Mouse (Mus musculus): ENCODE measurements around the gene Bcat1. TPM values are rescaled to one million over a fixed set of nuclear protein-coding genes. Genes with fewer than 3 reads are reported as not detected.

Bcat1 gene
- polyA plus RNA-seq, 1 experiment from 2014 or later: 135 TPM

- Histone ChIP-seq H3K4me1 (peaks cover 34% of the 10 kb centered on the region), H3K27ac (peak overlapping the region; percentile 51; the same call in 1 of the 2 replicates), H3K27me3 (ENCODE audit: poor library complexity, severe bottlenecking) (no peaks in the 10 kb centered on the region), H3K4me3 (no peak overlapping the region), H3K9me3 (no peaks in the 10 kb centered on the region), H3K36me3 (replicated peaks) (peaks cover 57% of the 10 kb centered on the region)
- 56% methylated on average over 7 of the region's 7 CpGs for WGBS
- DNase-seq (ENCODE audit: extremely low spot score, low spot score): no peak
These were observed 35.3 kb downstream of the Bcat1 start for GRCm38 (mm10) chr6:145040732-145041131.

GRCm38 (mm10) chr6:145037626-145038025 is 38.4 kb downstream of the Bcat1 start:
- WGBS: 78% methylated on average over 1 of the region's 1 CpGs
- Histone ChIP-seq H3K27me3 (ENCODE audit: poor library complexity, severe bottlenecking) (no peaks in the 10 kb centered on the region), H3K27ac (no peak overlapping the region), H3K4me3 (no peak overlapping the region), H3K36me3 (replicated peaks) (peaks cover 70% of the 10 kb centered on the region), H3K4me1 (peaks cover 20% of the 10 kb centered on the region), H3K9me3 (no peaks in the 10 kb centered on the region)
- no peak for DNase-seq (ENCODE audit: extremely low spot score, low spot score)

GRCm38 (mm10) chr6:145035412-145035811 is 40.6 kb downstream of the Bcat1 start:
- Histone ChIP-seq H3K4me3 (no peak overlapping the region), H3K36me3 (replicated peaks) (peaks cover 87% of the 10 kb centered on the region), H3K27ac (no peak overlapping the region), H3K9me3 (no peaks in the 10 kb centered on the region), H3K4me1 (peaks cover under 1% of the 10 kb centered on the region; the same call in 1 of the 2 replicates), H3K27me3 (ENCODE audit: poor library complexity, severe bottlenecking) (no peaks in the 10 kb centered on the region)
- WGBS: 91% methylated on average over 9 of the region's 9 CpGs
- no peak for DNase-seq (ENCODE audit: extremely low spot score, low spot score)

- H3K4me1 ChIP-seq: no peaks in the 10 kb centered on the region
- H3K4me3 ChIP-seq: no peak overlapping the region
- WGBS: 90% methylated on average over 9 of the region's 9 CpGs
- H3K27me3 ChIP-seq (ENCODE audit: poor library complexity, severe bottlenecking): no peaks in the 10 kb centered on the region
- no peak for DNase-seq (ENCODE audit: extremely low spot score, low spot score)
- no peaks in the 10 kb centered on the region for H3K9me3 ChIP-seq
- H3K27ac ChIP-seq: no peak overlapping the region
- peaks cover 83% of the 10 kb centered on the region for H3K36me3 ChIP-seq (replicated peaks)
These were observed 45.4 kb downstream of the Bcat1 start for GRCm38 (mm10) chr6:145030587-145030986.

GRCm38 (mm10) chr6:145023990-145024389 is 52.0 kb downstream of the Bcat1 start:
- no peak overlapping the region for H3K27ac ChIP-seq

GRCm38 (mm10) chr6:145022966-145023725 is 52.8 kb downstream of the Bcat1 start:
- Histone ChIP-seq H3K9me3 (peaks cover 7% of the 10 kb centered on the region; the same call in 1 of the 2 replicates), H3K36me3 (replicated peaks) (peaks cover 86% of the 10 kb centered on the region), H3K4me1 (peaks cover 16% of the 10 kb centered on the region), H3K27ac (no peak overlapping the region), H3K27me3 (ENCODE audit: poor library complexity, severe bottlenecking) (no peaks in the 10 kb centered on the region), H3K4me3 (no peak overlapping the region)
- DNase-seq (ENCODE audit: extremely low spot score, low spot score): peak; percentile 42
- 80% methylated on average over 14 of the region's 14 CpGs for WGBS

More at GRCm38 (mm10) chr6:145023990-145024389, 52.0 kb downstream of the Bcat1 start:
- Histone ChIP-seq H3K9me3 (peaks cover 7% of the 10 kb centered on the region; the same call in 1 of the 2 replicates), H3K27me3 (ENCODE audit: poor library complexity, severe bottlenecking) (no peaks in the 10 kb centered on the region), H3K36me3 (replicated peaks) (peaks cover 86% of the 10 kb centered on the region), H3K4me3 (no peak overlapping the region), H3K4me1 (peaks cover 16% of the 10 kb centered on the region)
- no peak for DNase-seq (ENCODE audit: extremely low spot score, low spot score)
- 42% methylated on average over 8 of the region's 8 CpGs for WGBS

- Histone ChIP-seq H3K4me3 (no peak overlapping the region), H3K27me3 (ENCODE audit: poor library complexity, severe bottlenecking) (no peaks in the 10 kb centered on the region), H3K9me3 (peaks cover 7% of the 10 kb centered on the region; the same call in 1 of the 2 replicates), H3K27ac (no peak overlapping the region), H3K4me1 (peaks cover 16% of the 10 kb centered on the region), H3K36me3 (replicated peaks) (peaks cover 92% of the 10 kb centered on the region)
- no peak for DNase-seq (ENCODE audit: extremely low spot score, low spot score)
- WGBS: 84% methylated on average over 5 of the region's 5 CpGs
These were observed 53.6 kb downstream of the Bcat1 start for GRCm38 (mm10) chr6:145022349-145022748.

GRCm38 (mm10) chr6:145020553-145020952 is 55.4 kb downstream of the Bcat1 start:
- Histone ChIP-seq H3K4me3 (no peak overlapping the region), H3K9me3 (peaks cover 8% of the 10 kb centered on the region; the same call in 1 of the 2 replicates), H3K36me3 (replicated peaks) (peaks cover 98% of the 10 kb centered on the region), H3K27ac (no peak overlapping the region), H3K27me3 (ENCODE audit: poor library complexity, severe bottlenecking) (no peaks in the 10 kb centered on the region), H3K4me1 (peaks cover 16% of the 10 kb centered on the region)
- 86% methylated on average over 4 of the region's 4 CpGs for WGBS
- DNase-seq (ENCODE audit: extremely low spot score, low spot score): no peak

GRCm38 (mm10) chr6:145018295-145018694 is 57.7 kb downstream of the Bcat1 start:
- Histone ChIP-seq H3K36me3 (replicated peaks) (peaks cover 98% of the 10 kb centered on the region), H3K27ac (no peak overlapping the region), H3K9me3 (peaks cover 13% of the 10 kb centered on the region; the same call in 1 of the 2 replicates), H3K4me1 (no peaks in the 10 kb centered on the region), H3K4me3 (no peak overlapping the region), H3K27me3 (ENCODE audit: poor library complexity, severe bottlenecking) (no peaks in the 10 kb centered on the region)
- DNase-seq (ENCODE audit: extremely low spot score, low spot score): no peak
- 88% methylated on average over 5 of the region's 5 CpGs for WGBS

- Histone ChIP-seq H3K36me3 (replicated peaks) (peaks cover 100% of the 10 kb centered on the region), H3K9me3 (peaks cover 9% of the 10 kb centered on the region; the same call in 1 of the 2 replicates), H3K4me1 (no peaks in the 10 kb centered on the region), H3K27ac (no peak overlapping the region), H3K27me3 (ENCODE audit: poor library complexity, severe bottlenecking) (no peaks in the 10 kb centered on the region), H3K4me3 (no peak overlapping the region)
- 90% methylated on average over 4 of the region's 4 CpGs for WGBS
- DNase-seq (ENCODE audit: extremely low spot score, low spot score): no peak
These were observed 58.5 kb downstream of the Bcat1 start for GRCm38 (mm10) chr6:145017508-145017907.

GRCm38 (mm10) chr6:145016639-145017038 is 59.3 kb downstream of the Bcat1 start:
- Histone ChIP-seq H3K27me3 (ENCODE audit: poor library complexity, severe bottlenecking) (no peaks in the 10 kb centered on the region), H3K4me3 (no peak overlapping the region), H3K27ac (no peak overlapping the region), H3K36me3 (replicated peaks) (peaks cover 99% of the 10 kb centered on the region), H3K9me3 (peaks cover 9% of the 10 kb centered on the region; the same call in 1 of the 2 replicates), H3K4me1 (no peaks in the 10 kb centered on the region)
- 94% methylated on average over 16 of the region's 16 CpGs for WGBS
- no peak for DNase-seq (ENCODE audit: extremely low spot score, low spot score)

- Histone ChIP-seq H3K4me3 (no peak overlapping the region), H3K4me1 (no peaks in the 10 kb centered on the region), H3K27ac (no peak overlapping the region), H3K36me3 (replicated peaks) (peaks cover 96% of the 10 kb centered on the region), H3K9me3 (peaks cover 9% of the 10 kb centered on the region; the same call in 1 of the 2 replicates), H3K27me3 (ENCODE audit: poor library complexity, severe bottlenecking) (no peaks in the 10 kb centered on the region)
- 96% methylated on average over 2 of the region's 2 CpGs for WGBS
- no peak for DNase-seq (ENCODE audit: extremely low spot score, low spot score)
These were observed 61.0 kb downstream of the Bcat1 start for GRCm38 (mm10) chr6:145014944-145015343.

GRCm38 (mm10) chr6:145012699-145013098 is 63.3 kb downstream of the Bcat1 start:
- H3K27me3 ChIP-seq (ENCODE audit: poor library complexity, severe bottlenecking): no peaks in the 10 kb centered on the region
- DNase-seq (ENCODE audit: extremely low spot score, low spot score): no peak
- 94% methylated on average over 8 of the region's 8 CpGs for WGBS
- peaks cover 9% of the 10 kb centered on the region; the same call in 1 of the 2 replicates for H3K9me3 ChIP-seq
- no peak overlapping the region for H3K27ac ChIP-seq
- H3K4me1 ChIP-seq: no peaks in the 10 kb centered on the region
- H3K4me3 ChIP-seq: no peak overlapping the region
- peaks cover 96% of the 10 kb centered on the region for H3K36me3 ChIP-seq (replicated peaks)
